Mouse (Mus musculus) spleen, embryonic (tissue): ENCODE measurements around the gene Gm29106.
"Not testable (repeated sequence)": the region's sequence is repeated elsewhere in the genome, so short reads cannot be mapped to it uniquely, and the experiment has no call there.

Experiments
- CTCF ChIA-PET: fragments of 350-600 bp; sonication (Branson Sonifier 250); formaldehyde crosslinking; loops from one replicate; lab custom pipeline; 2022; lab: Charles Lee

Gm29106 gene

DNA sequence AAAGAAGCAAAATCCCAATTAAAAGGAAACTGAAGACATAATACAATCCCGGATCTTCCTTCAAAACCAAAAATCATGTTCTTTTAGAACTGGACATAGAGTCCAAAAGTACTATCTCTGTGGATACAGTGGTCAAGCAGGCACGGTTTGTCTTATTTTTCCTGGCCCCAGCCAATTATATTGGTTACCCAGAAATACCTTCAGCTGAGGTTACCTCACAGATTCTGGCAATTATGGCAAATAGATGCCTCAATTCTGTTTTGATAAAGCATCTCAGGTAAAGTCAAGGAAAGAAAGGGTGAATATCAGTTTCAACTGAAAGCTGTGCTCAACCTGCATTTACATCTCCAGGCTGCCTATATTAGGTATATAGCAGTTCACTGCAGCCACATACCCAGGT lies at the start of gene Gm29106:
Gene Gm29106, plus strand, starts transcription at position 301 of the 400 bp plus-strand sequence.
- CTCF ChIA-PET = not testable (repeated sequence)

DNA sequence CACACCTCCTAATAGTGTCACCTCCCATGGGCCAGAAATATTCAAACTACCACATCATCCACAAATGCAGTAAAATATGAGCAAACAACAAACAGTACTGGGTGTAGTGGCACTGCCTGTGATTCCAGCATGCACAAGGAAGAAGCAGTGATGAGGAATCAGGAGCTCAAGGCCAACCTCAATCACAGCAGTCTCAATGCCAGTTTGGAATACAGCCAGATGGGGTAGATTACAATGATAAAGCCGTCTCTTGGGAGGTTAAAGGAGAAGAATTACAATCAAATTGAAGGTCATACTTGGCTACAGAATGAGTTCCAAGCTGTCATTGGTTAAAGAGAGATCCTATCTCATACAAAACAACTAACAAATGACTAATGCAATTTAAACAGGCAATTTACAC lies 52.2 kb downstream of the Gm29106 start:
- CTCF ChIA-PET = no interaction called here

DNA sequence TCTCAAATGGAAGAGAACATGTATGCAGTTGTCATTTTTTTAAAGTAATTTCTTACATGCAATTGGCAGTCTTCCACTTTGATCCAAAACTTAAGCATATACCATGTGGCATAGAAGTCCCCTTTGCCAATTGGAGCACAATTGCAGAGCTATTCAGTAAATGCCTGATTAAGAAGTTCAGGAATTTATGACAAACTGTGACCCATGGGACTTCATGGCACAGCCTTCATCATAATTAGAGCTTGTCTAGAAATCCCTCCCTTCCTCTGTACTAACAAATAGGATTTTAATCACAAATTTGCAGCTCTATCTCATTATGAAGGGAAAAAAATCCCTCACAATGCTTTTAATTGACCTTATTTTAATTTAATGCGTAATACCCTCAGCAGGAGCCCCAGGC lies 59.7 kb downstream of the Gm29106 start:
- CTCF ChIA-PET = no interaction called here
